Mouse (Mus musculus) liver, postnatal 0 days (tissue): ENCODE data around the gene Hcar2.

Source experiments
- CTCF ChIP-seq: sonication (generic); IDR thresholded peaks from 2 replicates; pipeline ENCODE4 v1.5.1; 2016; ENCODE audit warnings: antibody characterized with exemption, low read depth
- EP300 ChIP-seq: IDR thresholded peaks from 2 replicates; pipeline ENCODE4 v1.6.1; 2016; ENCODE audit warnings: antibody characterized with exemption, low read depth, mild to moderate bottlenecking

DNA sequence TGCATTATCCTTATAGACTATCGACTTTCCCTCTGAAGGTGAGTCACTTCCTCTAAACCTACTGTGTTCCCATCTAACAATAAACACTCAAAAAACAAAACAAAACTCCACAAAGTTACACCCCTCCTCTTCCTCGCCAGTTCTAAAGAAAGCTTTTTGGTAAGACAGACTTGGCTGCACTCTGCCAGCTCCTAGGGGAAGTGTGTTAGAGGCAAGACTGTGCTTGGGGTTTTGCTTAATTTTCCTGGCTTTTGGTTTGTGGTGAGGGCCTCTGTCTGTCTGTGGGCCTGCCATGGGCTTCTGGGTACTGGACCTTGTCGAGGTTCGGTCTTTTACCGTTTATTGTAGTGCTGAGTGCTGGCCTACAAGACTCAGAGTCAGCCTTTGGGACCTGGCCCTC is 8.9 kb upstream of the Hcar2 start:
- TF ChIP-seq CTCF (no peak), EP300 (no peak)
